Mouse (Mus musculus) bone marrow, adult 2 months (tissue): ENCODE measurements around the gene Ephb1. TPM values are rescaled to one million over a fixed set of nuclear protein-coding genes. Genes with fewer than 3 reads are reported as not detected.

ENCODE experiments used
- H3K27ac ChIP-seq: fragments of 200-500 bp; 2 replicates; pipeline ENCODE4 v1.5.1; 2012; ENCODE audit warnings: low read depth, mild to moderate bottlenecking, control low read depth, inconsistent platforms, low read length; ENCODE audit not compliant: control insufficient read depth, poor library complexity, insufficient read depth
- H3K4me1 ChIP-seq: fragments of 200-500 bp; 2 replicates; pipeline ENCODE4 v1.6.1; 2011; ENCODE audit warnings: low read length; ENCODE audit not compliant: control insufficient read depth, insufficient read depth
- H3K4me3 ChIP-seq: fragments of 200-500 bp; replicated peaks from 2 replicates; pipeline ENCODE3; 2011; ENCODE audit warnings: mild to moderate bottlenecking, low read depth, low read length, control low read depth; ENCODE audit not compliant: control insufficient read depth
- CTCF ChIP-seq: fragments of 200-500 bp; IDR thresholded peaks from 2 replicates; pipeline ENCODE4 v1.5.1; 2011; ENCODE audit warnings: low read length, control low read depth; ENCODE audit not compliant: control insufficient read depth, insufficient read depth
- POLR2A ChIP-seq: fragments of 200-500 bp; IDR thresholded peaks from 2 replicates; pipeline ENCODE4 v1.6.1; 2011; ENCODE audit warnings: low read depth, mild to moderate bottlenecking, control low read depth, low read length, borderline replicate concordance; ENCODE audit not compliant: control insufficient read depth
- WGBS: fragments of 180-500 bp; shearing (Covaris S2); methylation state at CpG from one replicate; pipeline ENCODE4 v1.1.7; 2018; 5-methylcytosine and 5-hydroxymethylcytosine counted together
- polyA plus RNA-seq: library from polyadenylated mRNA; stranded (reverse); fragments of >200 nt; gene quantifications from 2 replicates; pipeline ENCODE4 v1.2.4, GENCODE M21; 2011; ENCODE audit warnings: low replicate concordance; ENCODE audit not compliant: missing spikeins, insufficient read depth, insufficient read length

Gene Ephb1
- polyA plus RNA-seq, 1 experiment: 1.3 TPM

DNA sequence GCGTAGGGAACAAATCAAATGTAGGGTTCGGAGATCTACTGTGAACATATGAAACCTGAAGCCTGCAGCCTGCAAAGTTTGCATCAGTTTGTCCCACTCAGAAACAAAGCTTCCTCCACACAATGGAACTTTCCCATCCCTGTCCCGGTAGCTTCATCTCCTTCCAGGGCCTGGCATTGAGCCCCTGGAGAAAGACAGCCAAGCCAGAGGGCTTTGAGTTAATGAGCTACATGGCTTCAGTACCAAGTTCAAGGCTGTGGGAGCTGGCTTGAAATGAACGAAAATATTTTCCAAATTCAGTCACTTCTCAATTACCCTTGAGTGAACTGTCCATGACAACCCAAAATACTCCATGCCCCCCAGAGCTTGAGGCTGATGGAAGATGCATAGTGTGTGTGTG is 160.4 kb downstream of the Ephb1 start:
- no peak overlapping the region for H3K27ac ChIP-seq
- H3K4me1 ChIP-seq: no peaks in the 10 kb centered on the region
- H3K4me3 ChIP-seq: no peak overlapping the region
- WGBS: 77% methylated on average over 4 of the region's 4 CpGs
- TF ChIP-seq POLR2A (no peak), CTCF (no peak)

DNA sequence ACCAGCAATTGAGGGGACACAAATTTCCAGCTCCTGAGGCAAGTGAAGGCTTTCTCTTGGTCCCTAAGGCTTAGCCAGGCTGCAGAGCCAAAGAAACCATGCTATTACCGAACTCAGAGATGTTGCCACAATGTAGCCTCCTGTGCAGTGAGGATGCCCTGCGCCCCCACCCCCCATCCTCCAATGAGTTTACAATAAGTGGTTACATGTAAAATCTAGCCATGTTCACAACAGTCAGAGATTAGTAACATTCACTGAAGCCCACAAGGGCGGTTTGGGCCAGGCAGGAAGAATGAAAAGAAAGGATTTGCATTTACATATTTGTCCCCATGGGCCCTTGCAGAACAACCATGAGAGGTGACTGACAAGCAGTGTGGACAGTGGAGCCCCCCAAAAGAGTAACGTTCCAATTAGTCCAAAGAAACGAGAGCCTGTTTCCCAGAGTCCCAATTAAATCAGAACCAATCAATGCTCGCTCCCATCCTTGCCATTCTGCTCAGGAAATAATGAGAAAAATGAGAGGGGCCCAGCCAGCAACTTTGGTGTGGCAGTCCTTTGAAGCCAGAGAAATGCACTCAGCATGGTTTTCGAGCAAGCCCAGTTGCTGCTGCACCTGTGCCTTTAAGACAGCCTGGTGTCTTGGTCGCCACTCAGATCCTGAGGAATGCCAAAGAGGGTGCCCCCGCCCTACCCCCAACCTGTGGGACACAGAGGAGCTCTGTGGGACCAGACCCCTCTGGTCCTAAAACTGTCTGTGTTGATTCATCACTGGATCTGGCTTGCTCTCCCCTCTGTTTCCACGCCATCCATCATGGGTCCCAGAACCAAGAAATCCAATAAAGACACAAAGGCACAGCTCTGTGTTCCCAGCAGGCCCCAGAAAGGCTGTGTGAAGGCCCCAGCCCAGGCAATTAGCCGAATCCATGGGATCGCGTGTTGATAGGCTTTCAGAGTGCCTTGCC is 161.5 kb downstream of the Ephb1 start:
- 62% methylated on average over 13 of the region's 13 CpGs for WGBS
- Histone ChIP-seq H3K4me1 (no peaks in the 10 kb centered on the region), H3K4me3 (no peak overlapping the region), H3K27ac (no peak overlapping the region)
- TF ChIP-seq CTCF (no peak), POLR2A (no peak)

- 85% methylated on average over 9 of the region's 9 CpGs for WGBS
- H3K4me3 ChIP-seq: no peak overlapping the region
- H3K27ac ChIP-seq: no peak overlapping the region
- no peaks in the 10 kb centered on the region for H3K4me1 ChIP-seq
- TF ChIP-seq CTCF (no peak), POLR2A (no peak)
Observed at GRCm38 (mm10) chr9:102190058-102190457, 164.4 kb downstream of the Ephb1 start.

DNA sequence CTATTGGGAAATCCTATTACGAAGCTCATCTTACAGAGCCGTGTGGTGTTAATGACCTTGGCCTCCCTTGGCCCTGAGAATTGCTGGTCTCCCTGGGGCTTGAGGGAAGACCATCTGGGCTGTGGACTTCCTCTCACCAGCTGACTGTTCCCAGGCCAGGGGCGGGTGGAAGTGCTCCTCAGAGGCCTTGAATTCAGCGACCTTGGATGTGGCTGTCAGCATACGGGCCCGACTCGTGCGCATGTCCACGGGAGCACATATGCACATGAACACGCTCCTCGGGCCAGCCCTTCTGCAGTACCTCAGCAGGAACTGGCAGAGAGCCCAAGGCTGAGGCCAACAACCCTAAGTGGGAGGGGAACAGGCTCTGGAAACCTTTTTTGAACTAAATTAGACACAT is 165.1 kb downstream of the Ephb1 start:
- WGBS: 58% methylated on average over 11 of the region's 11 CpGs
- H3K4me3 ChIP-seq: no peak overlapping the region
- no peaks in the 10 kb centered on the region for H3K4me1 ChIP-seq
- no peak overlapping the region for H3K27ac ChIP-seq
- TF ChIP-seq POLR2A (no peak), CTCF (0 out of 2 replicates have a peak, but pooled peaks have one; percentile 2)

GRCm38 (mm10) chr9:102183663-102184274 is 170.7 kb downstream of the Ephb1 start:
- WGBS: 88% methylated on average over 22 of the region's 22 CpGs
- TF ChIP-seq CTCF: no peak
- no peak for TF ChIP-seq POLR2A

GRCm38 (mm10) chr9:102181810-102182490 is 172.5 kb downstream of the Ephb1 start:
- 76% methylated on average over 10 of the region's 10 CpGs for WGBS
- TF ChIP-seq POLR2A (no peak), CTCF (no peak)
- H3K27ac ChIP-seq: no peak overlapping the region
- H3K4me1 ChIP-seq: no peaks in the 10 kb centered on the region
- H3K4me3 ChIP-seq: no peak overlapping the region

More at GRCm38 (mm10) chr9:102183663-102184274, 170.7 kb downstream of the Ephb1 start:
- no peaks in the 10 kb centered on the region for H3K4me1 ChIP-seq
- H3K4me3 ChIP-seq: no peak overlapping the region
- no peak overlapping the region for H3K27ac ChIP-seq

DNA sequence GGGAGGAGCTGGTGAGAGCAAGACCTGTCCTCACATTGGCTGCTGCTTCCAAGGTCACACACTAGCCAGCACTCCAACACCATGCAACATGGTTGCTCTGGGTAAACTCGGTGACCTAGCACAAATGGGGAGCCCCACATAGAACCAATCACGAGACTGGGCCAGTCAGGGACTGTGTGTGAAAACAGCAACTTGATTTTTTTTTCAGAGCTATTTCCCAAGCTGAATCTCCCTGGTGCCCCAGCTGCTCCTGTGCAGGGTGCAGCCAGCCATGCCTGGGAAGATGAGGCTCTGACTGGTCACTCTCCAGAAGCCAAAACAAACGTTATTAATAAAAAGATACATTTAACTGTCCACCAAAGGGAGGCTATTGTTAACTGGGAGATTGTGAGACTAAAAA is 173.2 kb downstream of the Ephb1 start:
- TF ChIP-seq CTCF (no peak), POLR2A (no peak)
- Histone ChIP-seq H3K27ac (no peak overlapping the region), H3K4me1 (no peaks in the 10 kb centered on the region), H3K4me3 (no peak overlapping the region)
- 58% methylated on average over 3 of the region's 3 CpGs for WGBS

- Histone ChIP-seq H3K27ac (no peak overlapping the region), H3K4me3 (no peak overlapping the region), H3K4me1 (no peaks in the 10 kb centered on the region)
- TF ChIP-seq CTCF (no peak), POLR2A (no peak)
- 56% methylated on average over 2 of the region's 2 CpGs for WGBS
Observed at GRCm38 (mm10) chr9:102180486-102180885, 174.0 kb downstream of the Ephb1 start.
